ENCODE assay signal across 12 mouse cellular contexts in the genomic region with DNA sequence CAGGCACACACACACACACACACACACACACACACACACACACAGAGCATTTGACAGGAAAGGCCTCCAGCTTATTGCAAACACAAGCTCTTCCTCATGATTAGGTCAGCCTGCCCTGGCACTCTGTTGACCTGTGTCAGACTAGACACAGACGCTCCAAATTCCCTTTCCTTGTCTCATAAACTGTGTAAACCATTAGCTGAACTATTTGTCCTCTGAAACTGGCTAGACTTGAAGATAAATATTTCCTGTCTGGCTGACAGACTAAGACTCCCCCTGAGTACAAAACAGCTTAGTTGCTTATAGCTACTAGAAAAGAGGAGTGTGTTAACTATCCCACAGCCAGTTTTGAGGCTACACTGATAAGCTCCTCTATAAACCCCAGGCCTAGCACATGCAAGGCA. TPM values are rescaled to one million over a fixed set of nuclear protein-coding genes. Genes with fewer than 3 reads are reported as not detected.
A peak's percentile ranks its signal among the peaks of the same experiment; 100 is the strongest.
DNase-seq lines count a peak whose midpoint lies in the region; ATAC-seq lines count a peak whose summit lies in the region.
"Had no signal": no experiment of that assay in that cellular context is flagged by ENCODE, and none has a peak within 500 bp of the region (broad histone marks: within the 10 kb centered on the region; RNA-seq: fewer than 3 reads in every experiment).

No protein-coding gene starts in this region.

- ATAC-seq in common myeloid progenitor, adult 5-6 weeks (replicated peaks; ENCODE audit: low read depth, poor library complexity, severe bottlenecking) = peak; percentile 72
- ATAC-seq: forebrain, embryonic 13.5 days had no signal

- intact Hi-C loops in gastrocnemius, postnatal 14 days (cut with DNase I; ENCODE audit: low total_unique reads) = no loop called here
- intact Hi-C loops in left cerebral cortex, postnatal 10 days (cut with DNase I) = no loop called here

- peak; percentile 7 for DNase-seq in gastrocnemius, postnatal 14 days
- DNase-seq in gastrocnemius, postnatal 4 days (ENCODE audit: low spot score in 2 of 2) = no peak
- DNase-seq in kidney, adult 9 months = peak; percentile 40
- peak; percentile 64 for DNase-seq in lung, postnatal 14 days
- DNase-seq in right cerebral cortex, postnatal 10 days (ENCODE audit: low spot score in 2 of 2) = no peak
- no peak for DNase-seq in left cerebral cortex, postnatal 10 days (ENCODE audit: extremely low spot score in 1 of 2, low spot score in 2 of 2)
- DNase-seq in spleen, adult 12 weeks (ENCODE audit: low spot score) = no peak
- DNase-seq: cerebellum, adult 8-10 months; left cerebral cortex, postnatal 4 days; right cerebral cortex, postnatal 4 days had no signal

RNA-seq across cellular contexts. Expression of a gene that starts 9.7 kb away (rescaled TPM):
- total RNA-seq in gastrocnemius, postnatal 14 days (2021) = 1 to 10 TPM; 7.4 to 8.7 TPM
- total RNA-seq in gastrocnemius, postnatal 4 days (2021) = 10 to 100 TPM; 10.5 to 10.7 TPM
- total RNA-seq in common myeloid progenitor, adult 5-6 weeks (2017) = 9.6 and 22.0 TPM in 2 replicates
- total RNA-seq in left cerebral cortex, postnatal 10 days (2021) = 10 to 100 TPM in 1 of 2 experiments, 1 to 10 TPM in 1; 8.4 to 11.1 TPM

RNA-seq across cellular contexts. Expression of a gene that starts 14.5 kb away (rescaled TPM):
- 100 to 1,000 TPM in 1 of 2 experiments, 10 to 100 TPM in 1; 94.8 to 113 TPM for total RNA-seq in gastrocnemius, postnatal 14 days (2021)
- 100 to 1,000 TPM; 107 to 124 TPM for total RNA-seq in gastrocnemius, postnatal 4 days (2021)
- total RNA-seq in common myeloid progenitor, adult 5-6 weeks (2017) = 558 and 573 TPM in 2 replicates
- 100 to 1,000 TPM; 188 to 192 TPM for total RNA-seq in left cerebral cortex, postnatal 10 days (2021)

RNA-seq across cellular contexts. Expression of a gene that starts 35.9 kb away (rescaled TPM):
- total RNA-seq in gastrocnemius, postnatal 14 days (2021) = 10 to 100 TPM; 82.6 to 94.5 TPM
- 100 to 1,000 TPM; 146 to 154 TPM for total RNA-seq in gastrocnemius, postnatal 4 days (2021)
- 65.0 and 90.0 TPM in 2 replicates for total RNA-seq in common myeloid progenitor, adult 5-6 weeks (2017)
- 100 to 1,000 TPM; 172 to 173 TPM for total RNA-seq in left cerebral cortex, postnatal 10 days (2021)

Comparison
In these comparisons a context has a peak if more than half of its experiments do, and no peak if none do; other contexts are left out.
1. DNase-seq: peak in gastrocnemius, postnatal 14 days (single experiment), kidney, adult 9 months (single experiment) and lung, postnatal 14 days (single experiment); none in gastrocnemius, postnatal 4 days (0 of 2), right cerebral cortex, postnatal 10 days (0 of 2), left cerebral cortex, postnatal 10 days (0 of 2) and spleen, adult 12 weeks (single experiment).